Mouse (Mus musculus) liver, adult 2 months (tissue): ENCODE results near the gene Ccdc170. TPM values are rescaled to one million over a fixed set of nuclear protein-coding genes. Genes with fewer than 3 reads are reported as not detected.

ENCODE experiments used
- DNase-seq: peaks from one replicate; pipeline ENCODE4 v3.0.0-alpha.2; 2011; ENCODE audit warnings: low read depth, low spot score; ENCODE audit errors: extremely low read depth
- H3K27ac ChIP-seq: fragments of 200-500 bp; replicated peaks from 2 replicates; pipeline ENCODE4 v1.5.1; 2012; ENCODE audit warnings: low read depth, mild to moderate bottlenecking, control low read depth, inconsistent platforms, low read length; ENCODE audit not compliant: insufficient read depth
- H3K27me3 ChIP-seq: fragments of 200-500 bp; 2 replicates; pipeline ENCODE4 v1.6.1; 2012; ENCODE audit warnings: mild to moderate bottlenecking, moderate library complexity, low read length, inconsistent platforms; ENCODE audit not compliant: control insufficient read depth, insufficient read depth
- H3K36me3 ChIP-seq: fragments of 200-500 bp; 2 replicates; pipeline ENCODE4 v1.6.1; 2012; ENCODE audit warnings: low read length, inconsistent platforms; ENCODE audit not compliant: control insufficient read depth, insufficient read depth
- H3K4me1 ChIP-seq: fragments of 200-500 bp; 2 replicates; pipeline ENCODE4 v1.6.1; 2011; ENCODE audit warnings: low read length; ENCODE audit not compliant: control insufficient read depth, insufficient read depth
- H3K4me3 ChIP-seq: fragments of 200-500 bp; 2 replicates; pipeline ENCODE4 v1.5.1; 2011; ENCODE audit warnings: low read depth, mild to moderate bottlenecking, control low read depth, low read length, moderate library complexity; ENCODE audit not compliant: insufficient read depth
- H3K79me2 ChIP-seq: fragments of 200-500 bp; 2 replicates; pipeline ENCODE4 v1.6.1; 2012; ENCODE audit warnings: inconsistent platforms, mild to moderate bottlenecking, low read length, moderate library complexity; ENCODE audit not compliant: control insufficient read depth, insufficient read depth
- H3K9ac ChIP-seq: fragments of 200-500 bp; 2 replicates; pipeline ENCODE4 v1.6.1; 2012; ENCODE audit warnings: low read depth, mild to moderate bottlenecking, control low read depth, inconsistent platforms, low read length
- CTCF ChIP-seq: fragments of 200-500 bp; IDR thresholded peaks from 2 replicates; pipeline ENCODE4 v1.5.1; 2011; ENCODE audit warnings: low read depth, low read length, control low read depth
- POLR2A ChIP-seq: fragments of 200-500 bp; IDR thresholded peaks from 2 replicates; pipeline ENCODE4 v1.6.1; 2011; ENCODE audit warnings: low read length, control low read depth; ENCODE audit not compliant: insufficient read depth; ENCODE audit errors: extremely low read depth
- WGBS: fragments of 180-500 bp; shearing (Covaris S2); methylation state at CpG from one replicate; pipeline ENCODE4 v1.1.7; 2018; 5-methylcytosine and 5-hydroxymethylcytosine counted together
- polyA plus RNA-seq: library from polyadenylated mRNA; depleted of rRNA; stranded (reverse); fragments of >200 nt; gene quantifications from 2 replicates; pipeline ENCODE4 v1.2.3, GENCODE M21; 2012
- total RNA-seq: library from RNA; depleted of rRNA; stranded (reverse); fragments of >200 nt; gene quantifications from 2 replicates; pipeline ENCODE4 v1.2.3, GENCODE M21; 2014

Gene Ccdc170
- total and polyA plus RNA-seq, 2 experiments: not detected

DNA sequence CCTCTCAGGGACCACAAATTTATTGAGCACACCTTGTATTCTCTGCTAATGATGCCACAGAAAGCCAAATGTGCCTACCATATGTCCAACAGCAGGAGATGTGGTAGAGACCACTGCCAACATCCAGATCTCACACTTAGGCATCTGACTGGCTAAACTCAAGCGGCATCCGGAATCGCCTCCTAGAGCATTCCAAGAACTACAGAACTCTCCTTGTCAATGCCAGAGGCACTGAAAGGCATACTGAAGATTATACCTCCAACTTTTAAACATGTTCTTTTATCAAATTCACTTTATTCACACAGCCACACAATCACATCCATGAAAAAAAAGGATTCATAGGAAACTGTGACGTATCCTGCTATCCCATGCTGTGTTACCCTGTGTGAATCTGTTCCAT, 88.5 kb downstream of the Ccdc170 start:
- 95% methylated on average over 4 of the region's 4 CpGs for WGBS
- no peaks in the 10 kb centered on the region for H3K79me2 ChIP-seq
- no peak overlapping the region for H3K9ac ChIP-seq
- no peaks in the 10 kb centered on the region for H3K27me3 ChIP-seq
- DNase-seq: no peak
- no peaks in the 10 kb centered on the region for H3K4me1 ChIP-seq
- H3K27ac ChIP-seq: no peak overlapping the region
- no peak overlapping the region for H3K4me3 ChIP-seq
- H3K36me3 ChIP-seq: no peaks in the 10 kb centered on the region
- TF ChIP-seq POLR2A: no peak
- no peak for TF ChIP-seq CTCF

GRCm38 (mm10) chr10:4571304-4571703, 89.0 kb downstream of the Ccdc170 start:
- Histone ChIP-seq H3K27ac (no peak overlapping the region), H3K4me3 (no peak overlapping the region), H3K36me3 (no peaks in the 10 kb centered on the region), H3K27me3 (no peaks in the 10 kb centered on the region), H3K4me1 (no peaks in the 10 kb centered on the region), H3K9ac (no peak overlapping the region), H3K79me2 (no peaks in the 10 kb centered on the region)
- 78% methylated on average over 4 of the region's 4 CpGs for WGBS
- DNase-seq: no peak
- TF ChIP-seq CTCF (no peak), POLR2A (no peak)

DNA sequence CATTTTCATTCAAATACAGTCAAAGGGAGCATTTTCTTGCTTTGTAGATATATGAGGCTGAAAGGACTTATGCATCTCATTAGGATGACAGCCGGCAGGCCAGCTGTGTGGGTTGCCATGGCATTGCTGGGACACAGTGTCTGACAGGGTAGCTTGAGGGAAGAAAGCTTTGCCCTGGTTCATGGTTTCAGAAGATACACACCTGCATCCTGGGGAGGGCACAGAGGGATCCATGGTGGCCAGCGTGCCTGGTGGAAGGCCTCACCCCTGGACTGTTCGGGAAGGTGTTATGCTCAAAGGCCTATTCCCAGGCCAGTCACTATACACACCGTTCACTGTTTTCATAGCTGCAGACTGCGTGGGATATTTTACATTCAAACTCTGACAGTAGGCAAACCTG, 99.6 kb downstream of the Ccdc170 start:
- no peaks in the 10 kb centered on the region for H3K79me2 ChIP-seq
- no peak overlapping the region for H3K9ac ChIP-seq
- DNase-seq: no peak
- no peaks in the 10 kb centered on the region for H3K36me3 ChIP-seq
- 94% methylated on average over 5 of the region's 5 CpGs for WGBS
- H3K27ac ChIP-seq: no peak overlapping the region
- TF ChIP-seq POLR2A: no peak
- no peak for TF ChIP-seq CTCF
- H3K4me1 ChIP-seq: peaks cover under 1% of the 10 kb centered on the region; the same call in 1 of the 2 replicates
- H3K4me3 ChIP-seq: no peak overlapping the region
- no peaks in the 10 kb centered on the region for H3K27me3 ChIP-seq

DNA sequence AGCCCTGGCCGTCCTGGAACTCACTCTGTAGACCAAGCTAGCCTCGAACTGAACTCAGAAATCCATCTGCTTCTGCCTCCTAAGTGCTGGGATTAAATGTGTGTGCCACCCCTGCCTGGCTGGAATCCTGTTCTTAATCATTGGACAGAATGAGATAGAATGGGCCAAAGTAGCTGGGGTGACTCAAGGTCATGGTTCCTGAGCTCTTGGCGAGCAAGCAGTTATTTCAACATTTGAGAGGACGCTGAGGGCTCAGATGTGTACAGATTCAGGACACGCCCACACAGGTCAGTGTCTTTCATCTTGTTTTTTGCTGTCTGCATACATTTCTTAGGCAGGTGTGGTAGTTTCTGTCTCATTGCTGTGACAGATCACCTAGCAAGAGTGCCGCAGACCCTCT, 104.4 kb downstream of the Ccdc170 start:
- Histone ChIP-seq H3K4me3 (no peak overlapping the region), H3K36me3 (no peaks in the 10 kb centered on the region), H3K9ac (no peak overlapping the region), H3K27ac (no peak overlapping the region; the same call in 1 of the 2 replicates), H3K79me2 (no peaks in the 10 kb centered on the region), H3K4me1 (peaks cover 9% of the 10 kb centered on the region; the same call in 1 of the 2 replicates), H3K27me3 (no peaks in the 10 kb centered on the region)
- 43% methylated on average over 6 of the region's 6 CpGs for WGBS
- peak; percentile 97 for DNase-seq
- TF ChIP-seq CTCF (no peak), POLR2A (no peak)

- H3K36me3 ChIP-seq: no peaks in the 10 kb centered on the region
- no peak overlapping the region for H3K27ac ChIP-seq
- no peak overlapping the region for H3K9ac ChIP-seq
- peaks cover 9% of the 10 kb centered on the region; the same call in 1 of the 2 replicates for H3K4me1 ChIP-seq
- H3K79me2 ChIP-seq: no peaks in the 10 kb centered on the region
- DNase-seq: peak; percentile 87
- no peaks in the 10 kb centered on the region for H3K27me3 ChIP-seq
- no peak overlapping the region for H3K4me3 ChIP-seq
- WGBS: 30% methylated on average over 4 of the region's 4 CpGs
- TF ChIP-seq CTCF (no peak), POLR2A (no peak)
These were observed 107.3 kb downstream of the Ccdc170 start for GRCm38 (mm10) chr10:4589576-4589975.

DNA sequence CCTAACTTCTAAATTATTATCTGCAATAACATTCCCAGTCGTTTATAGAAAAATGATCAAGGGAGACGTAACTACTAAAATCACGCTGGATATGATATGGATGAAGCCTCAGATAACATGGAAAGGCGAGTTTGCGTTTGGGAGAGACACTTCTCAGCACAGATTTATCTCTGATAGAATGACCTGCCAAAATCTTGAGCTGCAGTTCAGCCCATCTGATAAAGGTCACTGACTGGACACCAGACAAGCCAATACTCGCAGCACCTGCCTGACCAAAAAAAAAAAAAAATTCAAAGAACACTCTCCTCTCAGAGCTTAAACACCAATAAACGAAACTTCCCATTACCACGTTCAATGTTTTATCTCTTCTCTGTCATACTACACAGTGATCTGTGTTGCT, 108.7 kb downstream of the Ccdc170 start:
- WGBS: 28% methylated on average over 8 of the region's 8 CpGs

More for the DNA sequence above, 108.7 kb downstream of the Ccdc170 start:
- no peak for TF ChIP-seq CTCF
- no peak for TF ChIP-seq POLR2A
- Histone ChIP-seq H3K79me2 (no peaks in the 10 kb centered on the region), H3K4me3 (no peak overlapping the region), H3K36me3 (no peaks in the 10 kb centered on the region), H3K9ac (no peak overlapping the region), H3K4me1 (peaks cover 9% of the 10 kb centered on the region; the same call in 1 of the 2 replicates), H3K27me3 (no peaks in the 10 kb centered on the region), H3K27ac (no peak overlapping the region)
- peak; percentile 91 for DNase-seq
